Mouse (Mus musculus): ENCODE data around the gene Tmem150a. TPM values are rescaled to one million over a fixed set of nuclear protein-coding genes. Genes with fewer than 3 reads are reported as not detected.

Gene Tmem150a
- total and polyA plus RNA-seq, 2 experiments, result 62.9 to 244 TPM

- TF ChIP-seq POLR2A (IDR thresholded peaks at IDR 0.05; ENCODE audit: extremely low read depth, insufficient read depth, low read length) (no peak), CTCF (IDR thresholded peaks at IDR 0.05; ENCODE audit: low read depth, low read length) (no peak)
- WGBS, result 34% methylated on average over 4 of the region's 4 CpGs
- Histone ChIP-seq H3K27ac (replicated peaks; ENCODE audit: insufficient read depth, low read depth, low read length) (no peak overlapping the region), H3K9ac (ENCODE audit: low read depth, low read length) (no peak overlapping the region), H3K79me2 (ENCODE audit: control insufficient read depth, insufficient read depth, low read length) (peaks cover 23% of the 10 kb centered on the region; the same call in 1 of the 2 replicates), H3K4me3 (ENCODE audit: insufficient read depth, low read depth, low read length) (peak overlapping the region; percentile 19; the same call in 1 of the 2 replicates), H3K27me3 (ENCODE audit: control insufficient read depth, insufficient read depth, low read length) (no peaks in the 10 kb centered on the region), H3K4me1 (ENCODE audit: control insufficient read depth, insufficient read depth, low read length) (peaks cover 20% of the 10 kb centered on the region), H3K36me3 (ENCODE audit: control insufficient read depth, insufficient read depth, low read length) (peaks cover 8% of the 10 kb centered on the region)
- DNase-seq (ENCODE audit: extremely low read depth, low read depth, low spot score), result no peak
These were observed 9.0 kb upstream of the Tmem150a start for GRCm38 (mm10) chr6:72346261-72346660.

- Histone ChIP-seq H3K27ac (replicated peaks; ENCODE audit: insufficient read depth, low read depth, low read length) (peak within 1 kb of the TSS; percentile 98), H3K27me3 (ENCODE audit: control insufficient read depth, insufficient read depth, low read length) (no peaks in the 10 kb centered on the region), H3K9ac (ENCODE audit: low read depth, low read length) (peak within 1 kb of the TSS; percentile 98), H3K79me2 (ENCODE audit: control insufficient read depth, insufficient read depth, low read length) (peaks cover 18% of the 10 kb centered on the region; the same call in 1 of the 2 replicates), H3K4me3 (ENCODE audit: insufficient read depth, low read depth, low read length) (peak within 1 kb of the TSS; percentile 94), H3K36me3 (ENCODE audit: control insufficient read depth, insufficient read depth, low read length) (peaks cover 8% of the 10 kb centered on the region), H3K4me1 (ENCODE audit: control insufficient read depth, insufficient read depth, low read length) (peaks cover 22% of the 10 kb centered on the region)
- under 1% methylated on average over 72 of the region's 72 CpGs for WGBS
- peak; percentile 73 for DNase-seq (ENCODE audit: extremely low read depth, low read depth, low spot score)
- TF ChIP-seq CTCF (IDR thresholded peaks at IDR 0.05; ENCODE audit: low read depth, low read length) (no peak), POLR2A (IDR thresholded peaks at IDR 0.05; ENCODE audit: extremely low read depth, insufficient read depth, low read length) (peak; percentile 62; the same call in 1 of the 2 replicates)
These were observed 7.9 kb upstream of the Tmem150a start, which contains the start of gene 0610030E20Rik for GRCm38 (mm10) chr6:72347166-72347941. 0610030E20Rik (plus strand) TSS chr6:72347317.

GRCm38 (mm10) chr6:72348411-72348810 is 6.8 kb upstream of the Tmem150a start:
- Histone ChIP-seq H3K9ac (ENCODE audit: low read depth, low read length) (peak overlapping the region; percentile 73), H3K27ac (replicated peaks; ENCODE audit: insufficient read depth, low read depth, low read length) (peak overlapping the region; percentile 98), H3K4me1 (ENCODE audit: control insufficient read depth, insufficient read depth, low read length) (peaks cover 27% of the 10 kb centered on the region), H3K79me2 (ENCODE audit: control insufficient read depth, insufficient read depth, low read length) (peaks cover 17% of the 10 kb centered on the region; the same call in 1 of the 2 replicates), H3K4me3 (ENCODE audit: insufficient read depth, low read depth, low read length) (peak overlapping the region; percentile 94; the same call in 1 of the 2 replicates), H3K36me3 (ENCODE audit: control insufficient read depth, insufficient read depth, low read length) (peaks cover 8% of the 10 kb centered on the region), H3K27me3 (ENCODE audit: control insufficient read depth, insufficient read depth, low read length) (no peaks in the 10 kb centered on the region)
- DNase-seq (ENCODE audit: extremely low read depth, low read depth, low spot score), result peak; percentile 77
- TF ChIP-seq CTCF (IDR thresholded peaks at IDR 0.05; ENCODE audit: low read depth, low read length), result no peak
- TF ChIP-seq POLR2A (IDR thresholded peaks at IDR 0.05; ENCODE audit: extremely low read depth, insufficient read depth, low read length), result peak; percentile 71; the same call in 1 of the 2 replicates
- 13% methylated on average over 10 of the region's 10 CpGs for WGBS

- Histone ChIP-seq H3K27ac (replicated peaks; ENCODE audit: insufficient read depth, low read depth, low read length) (no peak overlapping the region; the same call in 1 of the 2 replicates), H3K4me1 (ENCODE audit: control insufficient read depth, insufficient read depth, low read length) (peaks cover 33% of the 10 kb centered on the region)
These were observed 5.0 kb upstream of the Tmem150a start for GRCm38 (mm10) chr6:72350214-72350613.

GRCm38 (mm10) chr6:72352636-72353405 is 2.4 kb upstream of the Tmem150a start:
- peaks cover 14% of the 10 kb centered on the region for H3K36me3 ChIP-seq (ENCODE audit: control insufficient read depth, insufficient read depth, low read length)
- DNase-seq (ENCODE audit: extremely low read depth, low read depth, low spot score), result peak; percentile 94
- H3K4me3 ChIP-seq (ENCODE audit: insufficient read depth, low read depth, low read length), result no peak overlapping the region
- H3K27ac ChIP-seq (replicated peaks; ENCODE audit: insufficient read depth, low read depth, low read length), result peak overlapping the region; percentile 100
- peaks cover 36% of the 10 kb centered on the region for H3K4me1 ChIP-seq (ENCODE audit: control insufficient read depth, insufficient read depth, low read length)
- no peak for TF ChIP-seq CTCF (IDR thresholded peaks at IDR 0.05; ENCODE audit: low read depth, low read length)
- TF ChIP-seq POLR2A (IDR thresholded peaks at IDR 0.05; ENCODE audit: extremely low read depth, insufficient read depth, low read length), result no peak
- 14% methylated on average over 5 of the region's 5 CpGs for WGBS
- H3K27me3 ChIP-seq (ENCODE audit: control insufficient read depth, insufficient read depth, low read length), result no peaks in the 10 kb centered on the region
- H3K79me2 ChIP-seq (ENCODE audit: control insufficient read depth, insufficient read depth, low read length), result peaks cover 4% of the 10 kb centered on the region; the same call in 1 of the 2 replicates
- peak overlapping the region; percentile 68 for H3K9ac ChIP-seq (ENCODE audit: low read depth, low read length)

More at GRCm38 (mm10) chr6:72350214-72350613, 5.0 kb upstream of the Tmem150a start:
- TF ChIP-seq CTCF (IDR thresholded peaks at IDR 0.05; ENCODE audit: low read depth, low read length) (no peak), POLR2A (IDR thresholded peaks at IDR 0.05; ENCODE audit: extremely low read depth, insufficient read depth, low read length) (no peak)
- H3K9ac ChIP-seq (ENCODE audit: low read depth, low read length), result no peak overlapping the region
- no peaks in the 10 kb centered on the region for H3K27me3 ChIP-seq (ENCODE audit: control insufficient read depth, insufficient read depth, low read length)
- no peak for DNase-seq (ENCODE audit: extremely low read depth, low read depth, low spot score)
- peaks cover 7% of the 10 kb centered on the region; the same call in 1 of the 2 replicates for H3K79me2 ChIP-seq (ENCODE audit: control insufficient read depth, insufficient read depth, low read length)
- H3K4me3 ChIP-seq (ENCODE audit: insufficient read depth, low read depth, low read length), result no peak overlapping the region
- 38% methylated on average over 2 of the region's 2 CpGs for WGBS
- peaks cover 8% of the 10 kb centered on the region for H3K36me3 ChIP-seq (ENCODE audit: control insufficient read depth, insufficient read depth, low read length)
